Mouse (Mus musculus) intestine, embryonic 16.5 days (tissue): ENCODE data around the gene Vdr. TPM values are rescaled to one million over a fixed set of nuclear protein-coding genes. Genes with fewer than 3 reads are reported as not detected.

Experiments used
- ATAC-seq: fragments of 200-750 bp; cut with Nextera tagmentation; 2 replicates; pipeline ENCODE4 v1.8.0; 2017; ENCODE audit warnings: moderate TSS enrichment, moderate library complexity
- H3K27ac ChIP-seq: fragments of 300-500 bp; sonication (generic); 2 replicates; pipeline ENCODE4 v1.5.1; 2014; ENCODE audit warnings: mild to moderate bottlenecking, low read length
- H3K27me3 ChIP-seq: fragments of 300-500 bp; sonication (generic); replicated peaks from 2 replicates; pipeline ENCODE4 v1.6.1; 2014; ENCODE audit warnings: low read length, control low read depth, mixed read lengths; ENCODE audit not compliant: control insufficient read depth, insufficient read depth
- H3K36me3 ChIP-seq: fragments of 300-500 bp; sonication (generic); 2 replicates; pipeline ENCODE4 v1.6.1; 2014; ENCODE audit warnings: low read length, control low read depth; ENCODE audit not compliant: control insufficient read depth, insufficient read depth
- H3K4me1 ChIP-seq: fragments of 300-500 bp; sonication (generic); 2 replicates; pipeline ENCODE4 v1.6.1; 2014; ENCODE audit warnings: low read length, control low read depth, mixed read lengths; ENCODE audit not compliant: control insufficient read depth, insufficient read depth
- H3K4me2 ChIP-seq: fragments of 300-500 bp; sonication (generic); 2 replicates; pipeline ENCODE4 v1.6.1; 2014; ENCODE audit warnings: low read depth, low read length, control low read depth
- H3K4me3 ChIP-seq: fragments of 300-500 bp; sonication (generic); 2 replicates; pipeline ENCODE4 v1.5.1; 2014; ENCODE audit warnings: mild to moderate bottlenecking, low read length
- H3K9ac ChIP-seq: fragments of 300-500 bp; sonication (generic); 2 replicates; pipeline ENCODE4 v1.6.1; 2014; ENCODE audit warnings: low read depth, low read length
- H3K9me3 ChIP-seq: fragments of 300-500 bp; sonication (generic); 2 replicates; pipeline ENCODE4 v1.6.1; 2016; ENCODE audit warnings: low read length, control low read depth; ENCODE audit not compliant: control insufficient read depth
- WGBS: fragments of 180-500 bp; shearing (Covaris S2); extraction: QIAGEN DNeasy Blood & Tissue Kit; methylation state at CpG from one replicate; pipeline ENCODE4 v1.1.7; 2014; 5-methylcytosine and 5-hydroxymethylcytosine counted together
- polyA plus RNA-seq: library from polyadenylated mRNA; unstranded; fragments of >200 nt; fragmentation: Nextera tagmentation; extraction: Ambion mirVana; gene quantifications from 2 replicates; pipeline ENCODE4 v1.2.1, GENCODE M21; 2015

The Vdr gene
- polyA plus RNA-seq, 1 experiment from 2014 or later: 2.4 TPM

DNA sequence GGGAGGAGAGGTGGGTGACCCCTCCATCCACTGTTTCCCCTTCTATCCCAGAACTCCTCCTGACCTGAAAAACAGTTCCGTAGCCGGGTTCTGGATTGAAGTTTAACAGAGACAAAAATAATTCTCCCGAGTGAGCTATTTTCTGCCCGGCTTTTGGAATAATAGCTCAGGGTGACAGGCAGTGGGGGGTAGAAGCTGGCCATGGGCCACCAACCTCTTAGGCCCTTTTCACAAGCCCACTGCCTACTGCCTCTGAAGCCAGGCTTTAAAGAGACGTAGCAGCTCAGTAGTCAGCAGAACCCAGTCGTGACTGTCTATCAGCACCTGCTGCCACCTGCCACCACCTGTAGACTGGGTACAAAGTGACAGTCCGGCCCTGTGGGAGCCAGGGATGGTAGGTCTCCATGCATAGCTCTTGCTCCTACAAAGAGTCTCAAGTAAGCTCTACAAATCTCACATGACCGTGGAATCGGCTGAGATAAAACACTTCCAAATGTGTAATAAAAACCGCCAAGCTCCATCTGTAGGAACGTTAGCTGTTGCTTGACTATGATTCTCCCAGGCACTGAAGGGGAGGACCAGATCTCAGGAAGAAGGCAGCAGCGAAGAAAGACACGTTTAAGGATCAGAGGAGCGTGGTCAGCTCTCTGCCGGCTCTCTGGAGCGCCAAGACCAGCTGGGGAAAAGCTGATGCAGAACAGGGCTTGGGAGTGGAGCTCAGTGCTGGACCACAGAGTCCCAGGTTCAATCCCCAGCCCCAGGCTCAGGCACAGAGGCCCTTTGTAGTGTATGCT lies 13.4 kb downstream of the Vdr start:
- Histone ChIP-seq H3K9me3 (no peaks in the 10 kb centered on the region), H3K9ac (no peak overlapping the region), H3K4me3 (no peak overlapping the region), H3K27ac (no peak overlapping the region), H3K4me1 (peaks cover 8% of the 10 kb centered on the region), H3K27me3 (no peaks in the 10 kb centered on the region), H3K4me2 (no peak overlapping the region), H3K36me3 (no peaks in the 10 kb centered on the region)
- 69% methylated on average over 16 of the region's 16 CpGs for WGBS
- ATAC-seq: no peak

DNA sequence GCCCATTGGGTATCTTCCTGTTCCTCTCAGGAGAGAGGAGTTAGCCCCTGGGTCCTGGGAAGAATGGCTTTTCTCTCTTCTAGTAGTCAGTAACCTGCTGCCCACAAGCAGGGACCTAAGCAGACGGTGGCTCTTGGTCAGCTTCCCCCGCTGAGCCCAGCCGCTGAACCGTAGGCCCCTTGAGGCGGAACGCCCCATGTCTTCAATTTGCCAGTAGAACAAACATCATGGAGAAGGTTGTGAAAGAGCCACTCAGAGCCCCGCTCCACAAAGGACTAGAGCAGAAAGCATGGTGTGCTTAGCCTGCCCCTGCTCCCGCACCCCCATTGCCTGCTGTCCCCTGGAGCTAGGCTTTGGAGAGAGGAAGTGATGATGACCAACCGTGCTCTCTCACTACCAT lies 14.1 kb downstream of the Vdr start:
- H3K9me3 ChIP-seq: no peaks in the 10 kb centered on the region
- H3K27me3 ChIP-seq: no peaks in the 10 kb centered on the region
- H3K27ac ChIP-seq: no peak overlapping the region
- WGBS: 85% methylated on average over 9 of the region's 9 CpGs
- no peak overlapping the region for H3K9ac ChIP-seq
- H3K4me2 ChIP-seq: no peak overlapping the region
- no peak for ATAC-seq
- no peaks in the 10 kb centered on the region for H3K36me3 ChIP-seq
- peaks cover 8% of the 10 kb centered on the region for H3K4me1 ChIP-seq
- no peak overlapping the region for H3K4me3 ChIP-seq

DNA sequence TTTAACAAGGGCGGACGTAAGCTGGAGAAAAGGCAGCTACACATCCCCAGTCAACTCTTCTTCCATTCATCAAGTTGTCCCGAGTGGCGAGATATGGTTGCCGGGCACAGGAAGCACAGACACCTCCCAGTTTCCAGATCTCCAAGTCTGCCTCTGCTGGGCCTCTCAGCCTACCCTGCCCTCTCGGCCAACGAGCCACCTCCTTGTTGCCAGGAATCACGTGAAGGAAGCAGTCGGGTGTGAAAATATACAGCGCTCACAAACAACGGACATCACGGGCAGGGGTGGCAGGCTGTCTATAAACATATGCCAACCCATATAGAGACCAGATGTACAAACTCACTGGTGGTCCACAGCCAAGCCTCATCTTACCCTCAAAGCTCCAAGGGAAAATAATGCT lies 14.6 kb downstream of the Vdr start:
- WGBS: 43% methylated on average over 12 of the region's 12 CpGs
- H3K9ac ChIP-seq: no peak overlapping the region
- no peak overlapping the region for H3K4me3 ChIP-seq
- H3K36me3 ChIP-seq: no peaks in the 10 kb centered on the region
- peaks cover 8% of the 10 kb centered on the region for H3K4me1 ChIP-seq
- H3K27me3 ChIP-seq: no peaks in the 10 kb centered on the region
- no peaks in the 10 kb centered on the region for H3K9me3 ChIP-seq
- H3K4me2 ChIP-seq: no peak overlapping the region
- no peak overlapping the region for H3K27ac ChIP-seq
- no peak for ATAC-seq

DNA sequence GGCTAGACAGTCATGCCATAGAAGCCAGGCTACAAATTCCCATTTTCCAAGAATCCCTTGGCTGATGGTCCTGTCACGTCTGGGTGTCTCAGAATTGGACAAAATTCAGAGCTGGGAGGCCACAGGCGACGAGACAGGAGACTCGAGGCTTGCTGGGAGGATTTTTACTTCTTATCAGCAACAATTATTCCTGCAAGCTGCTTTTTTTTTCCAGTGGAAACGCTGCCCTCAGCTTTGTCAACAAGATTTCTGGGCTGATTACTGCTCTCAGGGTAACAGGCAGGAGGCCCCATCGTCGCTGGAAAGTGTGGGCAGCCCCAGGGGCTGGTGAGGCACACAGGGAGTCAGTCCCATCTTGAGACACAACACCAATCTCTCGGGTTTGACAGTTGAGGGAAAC lies 17.9 kb downstream of the Vdr start:
- Histone ChIP-seq H3K36me3 (no peaks in the 10 kb centered on the region), H3K4me2 (no peak overlapping the region), H3K27ac (no peak overlapping the region), H3K9ac (no peak overlapping the region), H3K9me3 (no peaks in the 10 kb centered on the region), H3K4me1 (0 out of 2 replicates have a peak, but pooled peaks cover 10% of the 10 kb centered on the region), H3K27me3 (no peaks in the 10 kb centered on the region), H3K4me3 (no peak overlapping the region)
- WGBS: 41% methylated on average over 8 of the region's 8 CpGs
- ATAC-seq: no peak

DNA sequence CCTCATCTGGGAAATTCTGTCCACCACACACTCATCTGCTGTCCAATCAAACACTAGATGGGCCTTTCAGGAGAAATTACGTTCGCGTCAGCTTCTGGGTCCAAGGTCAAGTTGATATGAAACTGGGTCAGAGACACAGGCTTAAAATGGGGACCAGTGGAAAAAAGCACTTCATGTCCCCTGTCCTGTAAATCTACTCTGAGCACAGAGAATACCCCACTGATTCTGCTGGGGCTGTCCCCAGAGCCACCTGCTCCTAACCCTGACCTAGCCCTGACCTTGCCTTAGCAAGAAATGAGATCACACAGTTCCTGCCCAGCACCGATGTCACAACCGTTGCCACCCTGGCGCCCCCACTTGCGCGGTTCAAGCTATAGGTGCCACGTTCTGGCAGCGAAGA lies 20.0 kb downstream of the Vdr start:
- 87% methylated on average over 10 of the region's 10 CpGs for WGBS
- Histone ChIP-seq H3K4me1 (0 out of 2 replicates have a peak, but pooled peaks cover 5% of the 10 kb centered on the region), H3K36me3 (no peaks in the 10 kb centered on the region), H3K4me2 (no peak overlapping the region), H3K27ac (no peak overlapping the region), H3K9me3 (no peaks in the 10 kb centered on the region), H3K9ac (no peak overlapping the region), H3K4me3 (no peak overlapping the region), H3K27me3 (no peaks in the 10 kb centered on the region)
- ATAC-seq: no peak

DNA sequence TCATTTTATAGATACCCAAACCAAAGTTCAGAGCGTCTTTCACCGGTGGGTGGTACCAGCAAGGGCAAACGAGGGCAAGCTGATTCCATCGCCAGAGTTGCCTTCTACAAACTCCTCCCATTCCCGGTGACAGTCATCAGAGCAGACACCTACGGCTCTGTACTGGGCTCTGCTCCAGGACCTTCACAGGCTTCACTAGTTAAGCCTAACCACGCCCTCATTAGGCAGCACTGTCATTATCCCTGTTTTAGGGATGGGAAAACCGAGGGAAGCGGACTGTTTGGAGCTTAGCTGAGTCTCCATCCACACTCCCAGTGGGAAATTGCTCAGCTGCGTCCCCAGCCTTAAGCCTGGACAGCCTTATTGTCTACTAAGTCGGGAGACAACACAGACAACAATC lies 20.4 kb downstream of the Vdr start:
- Histone ChIP-seq H3K27me3 (no peaks in the 10 kb centered on the region), H3K4me2 (no peak overlapping the region), H3K4me3 (no peak overlapping the region), H3K9me3 (no peaks in the 10 kb centered on the region), H3K36me3 (no peaks in the 10 kb centered on the region), H3K4me1 (0 out of 2 replicates have a peak, but pooled peaks cover 5% of the 10 kb centered on the region), H3K27ac (no peak overlapping the region), H3K9ac (no peak overlapping the region)
- ATAC-seq: no peak
- WGBS: 59% methylated on average over 11 of the region's 11 CpGs

DNA sequence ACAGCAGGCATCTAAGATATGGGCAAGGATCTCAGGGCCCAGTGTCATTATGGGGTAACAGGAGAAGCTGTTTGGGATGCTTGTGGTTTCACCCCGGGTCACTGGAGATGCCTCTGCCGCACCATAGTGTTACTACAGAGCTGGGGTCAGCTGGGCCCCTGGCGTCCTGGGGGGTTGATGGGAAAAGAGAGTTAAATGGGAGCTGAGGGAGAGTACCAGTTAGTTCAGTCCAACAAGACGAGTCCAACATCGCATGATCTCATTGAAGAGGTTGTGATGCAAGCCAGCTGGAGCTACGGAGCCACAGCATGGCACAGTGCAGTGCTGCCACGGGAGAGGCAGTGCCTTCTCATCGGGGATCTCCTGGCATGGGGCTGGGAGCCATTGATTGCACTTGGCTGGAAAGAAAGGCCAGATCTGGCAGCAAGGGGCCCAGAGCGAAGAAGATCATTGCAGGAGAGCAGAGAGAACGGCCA lies 22.9 kb downstream of the Vdr start:
- Histone ChIP-seq H3K36me3 (no peaks in the 10 kb centered on the region), H3K4me1 (0 out of 2 replicates have a peak, but pooled peaks cover 5% of the 10 kb centered on the region), H3K4me3 (no peak overlapping the region), H3K9me3 (no peaks in the 10 kb centered on the region), H3K27me3 (no peaks in the 10 kb centered on the region), H3K27ac (no peak overlapping the region), H3K4me2 (no peak overlapping the region), H3K9ac (no peak overlapping the region)
- ATAC-seq: no peak
- 85% methylated on average over 10 of the region's 10 CpGs for WGBS

DNA sequence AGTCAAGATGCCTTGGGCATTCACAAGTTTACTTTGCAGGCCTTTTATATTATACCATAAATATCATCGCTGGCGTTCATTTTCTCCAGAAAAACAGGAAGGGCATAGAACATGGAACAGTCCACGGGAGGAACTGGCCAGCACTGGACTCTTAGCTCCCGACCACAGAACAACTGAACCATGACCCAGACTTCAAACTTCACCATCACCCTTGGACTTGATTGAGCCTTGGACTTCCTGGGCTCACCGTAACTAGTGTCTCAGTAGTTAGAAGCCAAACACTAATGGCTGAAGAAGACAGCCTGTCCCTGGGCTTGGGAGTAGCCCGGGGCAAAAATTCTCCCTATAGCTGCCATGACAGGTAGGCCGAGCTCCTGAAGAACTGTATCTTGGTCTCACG lies 29.0 kb downstream of the Vdr start:
- H3K27ac ChIP-seq: no peak overlapping the region
- no peaks in the 10 kb centered on the region for H3K9me3 ChIP-seq
- no peaks in the 10 kb centered on the region for H3K27me3 ChIP-seq
- H3K4me1 ChIP-seq: no peaks in the 10 kb centered on the region
- no peak overlapping the region for H3K4me2 ChIP-seq
- no peak overlapping the region for H3K4me3 ChIP-seq
- H3K9ac ChIP-seq: no peak overlapping the region
- no peak for ATAC-seq
- 89% methylated on average over 8 of the region's 8 CpGs for WGBS
- no peaks in the 10 kb centered on the region for H3K36me3 ChIP-seq

DNA sequence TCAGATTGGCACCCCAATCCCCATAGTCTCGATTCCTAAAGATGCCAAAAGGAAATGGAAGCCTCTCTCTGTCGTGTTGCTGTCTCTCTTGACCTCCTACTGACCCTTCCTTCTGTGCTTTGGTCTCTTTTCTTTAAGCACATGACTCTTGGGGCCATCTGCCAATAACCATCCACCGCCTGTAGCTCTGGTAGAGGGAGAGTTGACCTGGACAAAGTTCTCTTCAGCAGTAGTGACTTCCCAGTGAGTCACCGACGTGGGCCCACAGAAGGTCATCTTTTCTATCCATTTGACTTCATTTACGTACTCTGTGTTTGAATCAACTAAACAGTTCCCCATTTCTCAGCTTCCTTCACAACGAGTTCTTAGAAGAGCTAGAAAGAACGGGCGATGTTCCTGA lies 30.0 kb downstream of the Vdr start:
- no peak overlapping the region for H3K4me2 ChIP-seq
- no peaks in the 10 kb centered on the region for H3K9me3 ChIP-seq
- no peak overlapping the region for H3K4me3 ChIP-seq
- 71% methylated on average over 9 of the region's 9 CpGs for WGBS
- no peaks in the 10 kb centered on the region for H3K36me3 ChIP-seq
- no peak for ATAC-seq
- H3K27me3 ChIP-seq: no peaks in the 10 kb centered on the region
- no peak overlapping the region for H3K9ac ChIP-seq
- H3K4me1 ChIP-seq: no peaks in the 10 kb centered on the region
- no peak overlapping the region for H3K27ac ChIP-seq
